Mouse (Mus musculus) lung, adult 2 months (tissue): ENCODE measurements around the gene B9d1.

ENCODE experiments used
- CTCF ChIP-seq: fragments of 200-500 bp; IDR thresholded peaks from 2 replicates; pipeline ENCODE4 v1.5.1; 2011; ENCODE audit warnings: mild to moderate bottlenecking, low read length, control low read depth; ENCODE audit not compliant: insufficient read depth
- POLR2A ChIP-seq: fragments of 200-500 bp; IDR thresholded peaks from 2 replicates; pipeline ENCODE4 v1.6.1; 2011; ENCODE audit warnings: low read depth, mild to moderate bottlenecking, control low read depth, low read length, borderline replicate concordance; ENCODE audit errors: extremely low read depth

DNA sequence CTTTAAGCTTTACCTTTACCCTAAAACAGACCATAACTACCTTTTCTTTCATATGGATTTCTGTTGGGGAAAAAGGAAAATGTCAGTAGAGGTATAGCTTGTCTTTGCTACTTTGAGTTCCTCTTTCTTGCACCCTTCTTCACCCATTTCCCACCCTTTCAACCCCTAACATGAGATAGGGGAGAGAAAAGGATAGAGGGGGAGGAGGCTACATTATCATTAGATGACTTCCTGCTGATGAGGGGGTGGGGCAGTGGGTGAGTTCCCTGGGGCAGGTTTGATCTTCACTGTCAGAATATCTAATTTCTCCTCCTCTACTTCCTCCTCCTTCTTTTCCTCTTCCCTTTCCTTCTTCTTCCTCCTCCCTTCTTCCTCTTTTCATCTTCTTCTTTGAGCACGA is 7.5 kb upstream of the B9d1 start:
- TF ChIP-seq POLR2A: no peak
- no peak for TF ChIP-seq CTCF
